Mouse (Mus musculus): ENCODE data around the gene Fosb. TPM values are rescaled to one million over a fixed set of nuclear protein-coding genes. Genes with fewer than 3 reads are reported as not detected.

Gene Fosb
- total RNA-seq, 4 experiments from 2014 or later, result 1.2 to 9.8 (median 5.1) TPM

Other genes starting within 250 kb of the Fosb start
- gene Dmwd, start 233.8 kb downstream of the Fosb start, total RNA-seq (2022), result 10 to 100 TPM; 49.9 to 57.5 (median 54.0) TPM
- gene Dmpk, start 226.2 kb downstream of the Fosb start, total RNA-seq (2022), result 100 to 1,000 TPM; 532 to 655 (median 581) TPM
- 1 to 10 TPM; 5.8 to 9.9 (median 7.8) TPM for gene Six5, start 215.5 kb downstream of the Fosb start, total RNA-seq (2022)
- gene Gm4969, start 191.7 kb downstream of the Fosb start, total RNA-seq (2022), result not detected
- 1 to 10 TPM; 4.2 to 6.0 (median 5.3) TPM for gene Fbxo46, start 190.2 kb downstream of the Fosb start, total RNA-seq (2022)
- 1 to 10 TPM; 4.1 to 4.7 (median 4.5) TPM for gene Qpctl, start 160.8 kb downstream of the Fosb start, total RNA-seq (2022)
- 10 to 100 TPM; 63.5 to 76.4 (median 68.8) TPM for gene Snrpd2, start 160.3 kb downstream of the Fosb start, total RNA-seq (2022)
- gene Gipr, start 143.9 kb downstream of the Fosb start, total RNA-seq (2022), result under 1 TPM; 0.09 to 0.29 (median 0.26) TPM
- 10 to 100 TPM; 32.0 to 45.7 (median 35.7) TPM for gene Eml2, start 133.6 kb downstream of the Fosb start, total RNA-seq (2022)
- 1 to 10 TPM; 3.3 to 8.5 (median 7.4) TPM for gene Gpr4, start 97.5 kb downstream of the Fosb start, total RNA-seq (2022)
- 10 to 100 TPM; 61.4 to 77.3 (median 68.1) TPM for gene Opa3, start 81.7 kb downstream of the Fosb start, total RNA-seq (2022)
- 10 to 100 TPM; 18.0 to 27.2 (median 24.3) TPM for gene Vasp, start 38.2 kb downstream of the Fosb start, total RNA-seq (2022)
- gene Ppm1n, start 30.0 kb downstream of the Fosb start, total RNA-seq (2022), result not detected
- 100 to 1,000 TPM; 137 to 160 (median 149) TPM for gene Rtn2, start 27.4 kb downstream of the Fosb start, total RNA-seq (2022)
- 10 to 100 TPM; 39.8 to 46.9 (median 44.4) TPM for gene Ercc1, start 34.7 kb upstream of the Fosb start, total RNA-seq (2022)
- gene Cd3eap, start 49.4 kb upstream of the Fosb start, total RNA-seq (2022), result 10 to 100 TPM in 1 of 4 experiments, 1 to 10 TPM in 3; 8.8 to 12.7 (median 9.4) TPM
- 10 to 100 TPM; 31.6 to 66.7 (median 47.6) TPM for gene Ppp1r13l, start 49.7 kb upstream of the Fosb start, total RNA-seq (2022)
- 10 to 100 TPM; 11.2 to 14.5 (median 13.2) TPM for gene Ercc2, start 72.0 kb upstream of the Fosb start, total RNA-seq (2022)
- 1 to 10 TPM in 1 of 4 experiments, under 1 TPM in 2, not detected in 1; 0.60 to 1.2 (median 0.75) TPM for gene Klc3, start 94.1 kb upstream of the Fosb start, total RNA-seq (2022)
- gene Ckm, start 94.7 kb upstream of the Fosb start, total RNA-seq (2022), result 1,000 to 10,000 TPM; 3,513 to 3,931 (median 3,544) TPM
- gene Mark4, start 148.8 kb upstream of the Fosb start, total RNA-seq (2022), result 10 to 100 TPM; 22.8 to 26.4 (median 24.3) TPM
- gene Exoc3l2, start 153.3 kb upstream of the Fosb start, total RNA-seq (2022), result 1 to 10 TPM in 3 of 4 experiments, under 1 TPM in 1; 0.94 to 1.5 (median 1.1) TPM
- gene Bloc1s3, start 198.3 kb upstream of the Fosb start, total RNA-seq (2022), result 1 to 10 TPM; 2.2 to 3.1 (median 3.0) TPM
- gene Trappc6a, start 198.3 kb upstream of the Fosb start, total RNA-seq (2022), result 10 to 100 TPM; 36.3 to 44.7 (median 37.2) TPM
- not detected for gene Nkpd1, start 207.8 kb upstream of the Fosb start, total RNA-seq (2022)

Measured in heart, adult 8-10 months (tissue).